Mouse (Mus musculus): ENCODE measurements around the gene Klhl28. TPM values are rescaled to one million over a fixed set of nuclear protein-coding genes. Genes with fewer than 3 reads are reported as not detected.

The Klhl28 gene
- total RNA-seq, 2 experiments from 2014 or later: 10.5 to 10.8 TPM

Other genes with a start within 250 kb of the Klhl28 start
- gene Gm527, start 47.6 kb downstream of the Klhl28 start, total RNA-seq (2021): 1 to 10 TPM; 5.0 to 6.1 TPM
- gene Togaram1, start 270 bp upstream of the Klhl28 start, total RNA-seq (2021): 10 to 100 TPM; 10.8 to 12.8 TPM
- 10 to 100 TPM; 17.4 to 28.7 TPM for gene Prpf39, start 70.8 kb upstream of the Klhl28 start, total RNA-seq (2021)
- 100 to 1,000 TPM; 212 TPM for gene Fkbp3, start 108.5 kb upstream of the Klhl28 start, total RNA-seq (2021)
- gene Fancm, start 110.1 kb upstream of the Klhl28 start, total RNA-seq (2021): 1 to 10 TPM; 3.9 to 7.1 TPM
- 1 to 10 TPM; 2.8 to 4.8 TPM for gene Mis18bp1, start 207.1 kb upstream of the Klhl28 start, total RNA-seq (2021)